Mouse (Mus musculus) stomach, postnatal 0 days (tissue): Measurements from ENCODE around the gene Psme2b.
"Not testable (repeated sequence)": the region's sequence is repeated elsewhere in the genome, so short reads cannot be mapped to it uniquely, and the experiment has no call there.

ENCODE experiments used
- CTCF ChIP-seq: IDR thresholded peaks from 2 replicates; pipeline ENCODE4 v1.5.1; 2016; ENCODE audit warnings: antibody characterized with exemption, low read depth, mild to moderate bottlenecking, moderate library complexity
- EP300 ChIP-seq: optimal IDR thresholded peaks from 2 replicates; pipeline ENCODE3; 2016; ENCODE audit warnings: antibody characterized with exemption

DNA sequence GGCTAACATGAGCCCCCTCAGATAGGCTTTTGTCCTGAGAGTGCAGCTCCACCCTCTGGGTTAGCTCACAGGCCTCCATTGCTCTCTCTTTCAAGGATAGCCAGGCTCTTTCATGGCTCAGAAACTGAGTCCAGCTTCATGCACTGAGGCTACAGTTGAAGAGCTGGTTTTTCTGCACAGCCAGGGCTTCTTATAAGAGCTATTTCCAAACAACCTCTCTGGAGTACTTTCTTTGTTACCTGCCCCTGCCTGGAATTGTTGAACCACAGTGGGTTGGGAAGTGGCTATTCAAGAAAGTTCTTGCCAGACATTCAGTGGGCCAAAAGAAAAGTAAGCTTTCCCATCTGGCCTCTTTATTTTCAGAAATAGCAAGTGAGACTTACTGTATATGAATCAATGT is 6.7 kb downstream of the Psme2b start:
- not testable (repeated sequence) for TF ChIP-seq CTCF, EP300
